Mouse (Mus musculus) heart, adult 11 months (tissue): Measurements from ENCODE around the gene Pate1.

Source experiments
- DNase-seq: peaks from one replicate; pipeline ENCODE4 v3.0.0; 2022

Gene Pate1

DNA sequence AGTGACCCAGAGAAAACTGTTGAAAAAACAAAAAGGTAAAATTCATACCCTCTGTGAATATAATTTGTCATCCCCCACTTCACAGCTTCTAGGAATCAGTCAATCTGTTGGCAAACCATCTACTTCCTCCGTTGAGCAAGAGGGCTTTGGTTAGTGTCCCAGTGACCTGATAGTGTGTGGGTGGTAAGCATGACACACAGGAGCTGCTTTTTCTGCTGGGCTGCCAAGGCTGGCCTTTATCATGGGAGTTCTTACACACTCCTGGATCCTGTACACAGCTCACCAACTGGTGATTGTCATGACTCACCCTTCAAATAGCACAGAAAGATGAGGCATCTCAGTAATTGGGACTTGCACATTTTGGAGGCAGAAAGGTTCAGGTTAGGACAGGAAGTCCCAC, at the start of gene Pate1:
Pate1 (minus strand) TSS at position 378 of the 400 bp plus-strand sequence.
- no peak for DNase-seq

DNA sequence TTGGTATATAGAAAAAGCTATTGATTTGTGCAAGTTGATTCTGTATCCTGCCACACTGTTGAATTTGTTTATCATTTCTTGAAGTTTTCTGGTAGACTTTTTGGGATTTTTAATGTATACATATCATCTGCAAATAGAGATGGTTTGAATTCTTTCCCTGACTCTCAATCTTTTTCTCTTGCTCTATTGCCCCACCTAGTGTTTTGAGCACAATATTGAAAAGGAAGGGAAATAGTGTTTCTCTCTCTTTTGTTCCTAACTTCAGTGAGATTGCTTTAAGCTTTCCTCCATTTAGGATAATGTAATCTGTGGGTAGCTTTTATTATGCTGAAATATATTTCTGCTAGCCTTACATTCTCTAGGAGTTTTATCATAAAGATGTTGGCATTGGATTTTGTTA, 20.1 kb upstream of the Pate1 start:
- no peak for DNase-seq

DNA sequence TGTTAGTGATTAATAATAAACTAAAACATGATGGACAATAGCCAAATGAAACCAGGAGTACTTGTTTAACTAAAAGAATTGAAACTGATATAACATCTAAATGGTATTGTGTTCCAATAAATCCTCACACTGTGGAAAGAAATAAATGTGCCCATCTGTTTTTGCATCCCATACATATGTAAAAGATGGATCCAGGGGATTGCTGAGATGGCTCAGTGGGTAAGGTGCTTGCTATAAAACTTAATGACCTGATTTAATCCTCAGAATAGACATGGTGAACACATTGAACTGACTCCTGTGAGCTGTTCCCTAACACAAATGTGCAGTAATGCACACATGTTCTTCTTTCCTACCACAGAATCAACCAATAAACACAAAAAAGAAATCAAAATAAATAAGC, 4.7 kb upstream of the Pate1 start:
- no peak for DNase-seq

DNA sequence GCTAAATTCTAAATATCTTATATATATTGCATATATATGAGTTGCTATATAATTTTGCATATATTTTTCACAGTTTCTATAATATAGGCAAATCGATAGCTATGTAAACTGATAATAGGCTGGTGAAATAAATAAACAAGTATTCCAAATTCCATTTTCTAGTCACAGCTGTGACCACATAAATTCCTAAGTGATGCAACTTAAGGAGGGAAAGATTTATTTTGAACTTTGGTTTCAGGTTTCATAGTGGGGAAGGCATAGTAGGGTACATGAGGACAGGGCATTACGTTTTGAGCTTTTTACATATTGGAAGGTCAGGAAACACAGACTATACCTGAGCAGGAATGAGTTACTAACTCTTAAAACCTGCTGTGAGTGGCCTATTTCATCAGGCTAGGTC, 13.6 kb downstream of the Pate1 start:
- DNase-seq, result no peak

DNA sequence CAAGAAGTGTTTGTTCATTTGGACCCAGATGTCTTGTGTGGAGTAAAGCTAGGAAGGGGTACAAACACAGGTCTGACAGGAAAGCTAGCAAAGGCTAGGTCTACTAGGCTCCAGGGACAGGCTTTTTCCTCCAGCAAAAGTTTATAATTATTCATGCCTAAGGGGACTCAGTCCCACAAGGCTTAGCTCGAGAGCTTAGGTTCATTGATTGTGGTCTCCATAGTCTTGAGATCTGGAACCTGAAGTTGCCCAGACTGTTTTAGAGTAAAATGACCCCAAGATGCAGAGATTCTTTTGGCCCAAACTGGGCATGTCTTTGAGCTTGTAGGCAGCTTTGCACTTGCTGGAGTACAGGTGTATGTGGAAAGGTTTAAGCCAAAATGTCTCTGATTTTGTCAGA, 39.1 kb downstream of the Pate1 start, which contains the start of gene Pate3:
Pate3 (minus strand) TSS at position 101 of the 400 bp plus-strand sequence.
- no peak for DNase-seq
